Mouse (Mus musculus) bone marrow, adult 2 months (tissue): ENCODE results near the gene Rgs6.

ENCODE experiments used
- CTCF ChIP-seq: fragments of 200-500 bp; IDR thresholded peaks from 2 replicates; pipeline ENCODE4 v1.5.1; 2011; ENCODE audit warnings: low read length, control low read depth; ENCODE audit not compliant: control insufficient read depth, insufficient read depth
- POLR2A ChIP-seq: fragments of 200-500 bp; IDR thresholded peaks from 2 replicates; pipeline ENCODE4 v1.6.1; 2011; ENCODE audit warnings: low read depth, mild to moderate bottlenecking, control low read depth, low read length, borderline replicate concordance; ENCODE audit not compliant: control insufficient read depth

DNA sequence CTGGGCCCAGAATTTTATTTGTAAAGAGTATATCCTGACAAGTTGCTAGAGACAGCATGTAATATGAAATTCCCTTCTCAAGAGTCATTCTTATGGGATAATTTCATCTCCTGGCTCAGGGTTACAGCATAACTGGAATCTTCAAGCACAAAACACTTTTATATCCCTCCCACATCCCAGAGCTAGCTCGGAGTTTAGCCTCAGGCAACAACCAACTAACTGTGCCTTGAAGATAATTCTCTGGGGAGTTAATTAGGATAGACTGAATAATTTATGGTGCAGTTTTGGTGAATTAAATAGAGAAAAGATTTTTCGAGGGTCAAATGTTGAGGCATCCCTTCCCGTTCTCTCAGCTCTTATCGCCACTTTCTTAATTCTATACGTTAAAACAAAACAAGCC lies 214.6 kb downstream of the Rgs6 start:
- TF ChIP-seq CTCF, result no peak
- no peak for TF ChIP-seq POLR2A
